Mouse (Mus musculus) embryonic facial prominence, embryonic 11.5 days (tissue): ENCODE results near the gene Atp9a. TPM values are rescaled to one million over a fixed set of nuclear protein-coding genes. Genes with fewer than 3 reads are reported as not detected.
"Not testable (repeated sequence)": the region's sequence is repeated elsewhere in the genome, so short reads cannot be mapped to it uniquely, and the experiment has no call there.

Source experiments
- ATAC-seq: fragments of 200-750 bp; cut with Nextera tagmentation; replicated peaks from 2 replicates; pipeline ENCODE4 v1.8.0; 2017; ENCODE audit warnings: low read depth; ENCODE audit not compliant: insufficient number of reproducible peaks, low FRiP score, low TSS enrichment
- DNase-seq: peaks from one replicate; pipeline ENCODE4 v3.0.0-alpha.2; 2015; ENCODE audit warnings: low spot score
- H3K27ac ChIP-seq: fragments of 300-500 bp; sonication (generic); replicated peaks from 2 replicates; pipeline ENCODE4 v1.5.1; 2014; ENCODE audit warnings: mild to moderate bottlenecking, low read depth, low read length, control low read depth
- H3K27me3 ChIP-seq: fragments of 300-500 bp; sonication (generic); 2 replicates; pipeline ENCODE4 v1.6.1; 2014; ENCODE audit warnings: mild to moderate bottlenecking, low read length, moderate library complexity, mixed read lengths; ENCODE audit not compliant: control insufficient read depth, insufficient read depth
- H3K36me3 ChIP-seq: fragments of 300-500 bp; sonication (generic); replicated peaks from 2 replicates; pipeline ENCODE4 v1.6.1; 2014; ENCODE audit warnings: low read depth, mild to moderate bottlenecking, low read length, moderate library complexity, mixed read lengths; ENCODE audit not compliant: control insufficient read depth, insufficient read depth
- H3K4me1 ChIP-seq: fragments of 300-500 bp; sonication (generic); 2 replicates; pipeline ENCODE4 v1.6.1; 2014; ENCODE audit warnings: low read length, mixed read lengths; ENCODE audit not compliant: control insufficient read depth, insufficient read depth
- H3K4me2 ChIP-seq: fragments of 300-500 bp; sonication (generic); 2 replicates; pipeline ENCODE4 v1.6.1; 2014; ENCODE audit warnings: low read depth, mild to moderate bottlenecking, control low read depth, low read length, moderate library complexity
- H3K4me3 ChIP-seq: fragments of 300-500 bp; sonication (generic); 2 replicates; pipeline ENCODE4 v1.5.1; 2014; ENCODE audit warnings: low read depth, low read length, control low read depth
- H3K9ac ChIP-seq: fragments of 300-500 bp; sonication (generic); replicated peaks from 2 replicates; pipeline ENCODE4 v1.6.1; 2014; ENCODE audit warnings: mild to moderate bottlenecking, control low read depth, low read length
- H3K9me3 ChIP-seq: fragments of 300-500 bp; sonication (generic); replicated peaks from 2 replicates; pipeline ENCODE4 v1.6.1; 2016; ENCODE audit warnings: mild to moderate bottlenecking, low read length, inconsistent platforms, mixed read lengths; ENCODE audit not compliant: control insufficient read depth
- WGBS: fragments of 180-500 bp; shearing (Covaris S2); extraction: QIAGEN DNeasy Blood & Tissue Kit; methylation state at CpG from one replicate; pipeline ENCODE4 v1.1.7; 2014; 5-methylcytosine and 5-hydroxymethylcytosine counted together
- polyA plus RNA-seq: library from polyadenylated mRNA; unstranded; fragments of >200 nt; fragmentation: Nextera tagmentation; extraction: Ambion mirVana; gene quantifications from 2 replicates; pipeline ENCODE4 v1.2.1, GENCODE M21; 2014

Atp9a gene
- polyA plus RNA-seq, 1 experiment from 2014 or later, result 10.4 TPM

DNA sequence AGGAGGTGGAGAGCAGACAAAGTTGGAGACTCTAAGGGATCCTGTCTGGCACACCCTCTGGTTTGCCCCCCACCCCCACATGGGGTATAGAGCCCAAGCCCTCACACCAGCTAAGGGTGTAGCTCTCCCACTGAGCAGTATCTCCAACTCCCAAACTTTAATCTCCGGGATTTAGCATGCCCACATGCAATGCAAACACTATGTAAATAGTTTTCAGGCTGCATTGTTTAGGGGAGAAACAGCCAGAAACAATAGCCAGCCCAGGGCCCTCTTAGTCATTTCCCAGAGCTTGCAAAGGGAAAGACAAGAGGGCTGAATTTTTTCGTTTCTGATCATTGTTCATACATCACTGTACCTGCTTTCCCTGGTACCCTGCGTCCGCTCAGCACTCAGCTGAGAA lies 19.7 kb upstream of the Atp9a start:
- DNase-seq (no peak), ATAC-seq (no peak)
- no peaks in the 10 kb centered on the region for H3K9me3 ChIP-seq
- H3K4me2 ChIP-seq, result peak overlapping the region; percentile 34; the same call in 1 of the 2 replicates
- no peaks in the 10 kb centered on the region for H3K27me3 ChIP-seq
- H3K4me1 ChIP-seq, result peaks cover 6% of the 10 kb centered on the region; the same call in 1 of the 2 replicates
- peak overlapping the region; percentile 13; the same call in 1 of the 2 replicates for H3K9ac ChIP-seq
- H3K4me3 ChIP-seq, result no peak overlapping the region
- 31% methylated on average over 4 of the region's 4 CpGs for WGBS
- no peak overlapping the region for H3K27ac ChIP-seq
- H3K36me3 ChIP-seq, result no peaks in the 10 kb centered on the region

DNA sequence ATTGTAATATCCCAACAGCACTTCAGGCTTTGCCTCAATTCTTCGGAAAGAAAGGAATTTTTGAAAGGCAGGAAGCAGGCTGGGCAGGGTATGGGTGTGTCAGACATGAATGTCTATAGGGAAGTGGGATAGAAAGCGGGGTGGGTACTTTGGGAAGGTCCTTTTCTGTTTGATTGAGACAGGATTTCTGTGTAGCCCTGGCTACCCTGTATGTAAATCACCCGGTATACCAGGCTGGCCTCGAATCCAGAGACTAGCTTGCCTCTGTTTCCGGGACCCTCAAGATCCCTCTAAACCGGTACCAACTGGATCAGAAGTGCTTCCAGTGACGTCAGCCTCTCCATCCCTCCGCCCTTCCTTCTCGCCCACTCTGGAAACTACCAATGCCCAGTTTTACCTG lies 18.9 kb upstream of the Atp9a start:
- no peak for DNase-seq
- ATAC-seq, result no peak
- H3K9ac ChIP-seq, result no peak overlapping the region
- peaks cover 6% of the 10 kb centered on the region; the same call in 1 of the 2 replicates for H3K4me1 ChIP-seq
- 88% methylated on average over 9 of the region's 9 CpGs for WGBS
- no peak overlapping the region for H3K4me3 ChIP-seq
- no peaks in the 10 kb centered on the region for H3K9me3 ChIP-seq
- H3K27ac ChIP-seq, result no peak overlapping the region
- no peak overlapping the region for H3K4me2 ChIP-seq
- H3K36me3 ChIP-seq, result no peaks in the 10 kb centered on the region
- no peaks in the 10 kb centered on the region for H3K27me3 ChIP-seq

DNA sequence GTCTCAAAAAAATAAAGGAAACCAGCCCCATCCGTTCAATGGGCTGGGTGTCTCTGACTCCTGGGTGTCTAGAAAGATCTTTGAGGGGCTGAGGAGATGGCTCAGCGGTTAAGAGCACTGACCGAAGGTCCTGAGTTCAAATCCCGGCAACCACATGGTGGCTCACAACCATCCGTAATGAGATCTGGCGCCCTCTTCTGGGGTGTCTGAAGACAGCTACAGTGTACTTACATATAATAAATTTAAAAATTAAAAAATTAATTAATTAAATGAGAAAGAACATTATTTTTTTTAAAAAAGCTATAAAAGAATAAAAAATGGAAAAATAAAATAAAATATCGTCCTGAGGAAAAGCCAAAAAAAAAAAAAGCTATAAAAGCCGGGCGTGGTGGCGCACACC lies 2.2 kb upstream of the Atp9a start:
- not testable (repeated sequence) for H3K4me3 ChIP-seq, H3K9ac ChIP-seq, H3K27ac ChIP-seq, H3K36me3 ChIP-seq, ATAC-seq, H3K9me3 ChIP-seq, H3K4me2 ChIP-seq, DNase-seq, H3K27me3 ChIP-seq, H3K4me1 ChIP-seq
- WGBS, result 90% methylated on average over 10 of the region's 10 CpGs

DNA sequence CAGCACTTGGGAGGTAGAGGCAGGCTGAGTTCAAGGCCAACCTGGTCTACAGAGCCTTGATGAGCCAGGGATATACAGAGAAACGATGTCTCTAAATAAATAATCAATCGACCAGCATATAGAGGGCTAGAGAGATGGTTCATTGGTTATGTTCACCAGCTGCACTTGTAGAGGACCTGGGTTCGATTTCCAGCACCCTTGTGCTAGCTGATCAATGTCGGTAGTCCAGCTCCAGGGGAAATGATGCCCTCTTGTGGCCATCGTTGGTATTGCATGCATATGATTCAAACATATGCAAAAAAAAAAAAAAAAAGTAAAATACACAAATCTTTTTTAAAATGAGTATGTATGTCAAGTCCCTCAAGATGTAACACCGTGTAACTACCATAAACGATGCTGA lies 440 bp upstream of the Atp9a start:
- Histone ChIP-seq H3K9me3 (no peaks in the 10 kb centered on the region), H3K36me3 (no peaks in the 10 kb centered on the region), H3K9ac (no peak overlapping the region), H3K4me3 (no peak overlapping the region), H3K4me1 (no peaks in the 10 kb centered on the region), H3K27me3 (no peaks in the 10 kb centered on the region), H3K27ac (no peak overlapping the region), H3K4me2 (no peak overlapping the region)
- ATAC-seq (no peak), DNase-seq (peak; percentile 77)
- 24% methylated on average over 7 of the region's 7 CpGs for WGBS

DNA sequence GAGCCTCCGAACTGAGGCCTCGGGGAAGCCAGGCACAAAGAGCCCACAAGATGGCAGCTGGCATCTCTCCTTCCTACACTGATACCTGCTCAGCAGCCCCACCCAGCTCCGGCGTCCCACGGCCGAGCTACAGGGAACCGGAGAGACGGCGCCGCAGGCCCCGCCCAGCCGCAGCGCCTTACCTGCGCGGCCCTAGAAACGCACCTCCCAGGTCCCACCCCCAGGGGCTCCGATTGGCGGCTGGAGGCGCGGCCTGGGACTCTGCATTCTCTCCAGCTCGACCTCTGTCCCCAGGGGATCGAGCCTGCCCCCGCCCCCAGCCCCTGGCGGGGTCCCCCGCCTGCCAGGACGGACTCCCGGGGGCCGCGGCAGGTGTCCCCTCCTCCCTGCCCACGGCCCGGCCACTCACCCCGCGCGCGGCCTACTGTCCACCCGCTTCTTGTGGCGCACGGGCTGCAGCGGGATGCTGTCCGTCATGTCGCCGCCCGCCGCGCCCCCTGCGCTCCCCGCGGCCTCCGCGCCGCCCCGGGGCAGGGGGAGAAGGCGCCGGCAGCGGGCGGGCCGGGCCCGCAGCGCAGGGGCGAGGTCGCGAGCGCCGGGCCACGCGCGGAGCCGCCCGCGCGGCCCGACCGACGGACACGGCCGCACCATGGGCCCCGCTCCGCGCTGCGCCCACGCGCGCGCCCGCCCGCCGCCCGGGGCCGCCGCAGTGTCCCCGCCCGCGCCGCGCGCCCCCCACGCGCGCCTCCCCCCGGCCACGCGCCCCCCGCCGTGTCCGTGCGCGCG lies 743 bp downstream of the Atp9a start:
- peak; percentile 77 for ATAC-seq
- H3K9me3 ChIP-seq, result no peaks in the 10 kb centered on the region
- H3K4me3 ChIP-seq, result peak overlapping the region; percentile 84
- WGBS, result under 1% methylated on average over 76 of the region's 108 CpGs
- no peaks in the 10 kb centered on the region for H3K36me3 ChIP-seq
- peak overlapping the region; percentile 38; the same call in 1 of the 2 replicates for H3K27ac ChIP-seq
- peak overlapping the region; percentile 89 for H3K4me2 ChIP-seq
- H3K27me3 ChIP-seq, result no peaks in the 10 kb centered on the region
- peak overlapping the region; percentile 83 for H3K9ac ChIP-seq
- H3K4me1 ChIP-seq, result no peaks in the 10 kb centered on the region
- DNase-seq, result peak; percentile 76

DNA sequence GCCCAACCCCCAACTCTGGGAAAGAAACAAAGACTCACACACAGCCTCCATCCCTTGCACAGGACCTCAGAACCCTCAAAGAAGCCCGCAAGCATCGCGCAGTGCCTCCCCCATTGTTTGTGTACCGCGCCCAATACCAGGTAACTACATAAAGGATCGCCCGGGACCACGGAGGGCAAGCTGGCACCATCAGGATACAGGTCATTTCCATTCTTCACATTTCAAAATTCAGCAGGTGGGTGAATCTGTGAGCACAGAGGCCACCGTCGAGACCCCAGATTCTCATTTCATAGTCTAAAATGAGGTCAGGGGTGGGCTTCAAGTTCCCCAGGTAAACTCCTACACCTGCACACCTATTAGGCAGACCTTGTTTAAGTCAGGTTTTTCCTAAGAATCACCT lies 1.7 kb downstream of the Atp9a start:
- H3K4me3 ChIP-seq, result no peak overlapping the region; the same call in 1 of the 2 replicates
- no peaks in the 10 kb centered on the region for H3K9me3 ChIP-seq
- H3K4me2 ChIP-seq, result no peak overlapping the region; the same call in 1 of the 2 replicates
- no peak overlapping the region for H3K9ac ChIP-seq
- ATAC-seq, result no peak
- no peaks in the 10 kb centered on the region for H3K36me3 ChIP-seq
- H3K27me3 ChIP-seq, result no peaks in the 10 kb centered on the region
- 89% methylated on average over 10 of the region's 10 CpGs for WGBS
- no peak overlapping the region for H3K27ac ChIP-seq
- H3K4me1 ChIP-seq, result no peaks in the 10 kb centered on the region
- no peak for DNase-seq

DNA sequence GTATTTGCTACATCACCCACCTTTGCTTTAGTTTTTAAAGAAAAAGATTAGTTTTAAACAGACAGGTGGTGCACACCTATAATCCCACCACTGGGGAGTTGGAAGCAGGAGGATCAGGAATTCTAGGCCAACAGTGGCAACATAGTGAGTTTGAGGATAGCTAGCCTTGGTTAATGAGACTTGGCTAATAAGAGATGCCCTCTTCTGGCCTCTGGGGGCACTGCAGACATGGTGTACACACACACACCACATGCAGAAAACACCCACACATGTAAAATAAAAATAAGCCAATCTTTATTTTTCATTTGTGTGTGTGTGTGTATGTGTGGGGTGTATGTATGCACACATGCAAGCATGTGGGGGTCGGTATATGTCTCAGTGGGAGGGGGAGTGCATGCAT lies 3.4 kb downstream of the Atp9a start:
- H3K27ac ChIP-seq, result no peak overlapping the region
- no peak overlapping the region for H3K9ac ChIP-seq
- no peaks in the 10 kb centered on the region for H3K4me1 ChIP-seq
- DNase-seq (no peak), ATAC-seq (no peak)
- H3K27me3 ChIP-seq, result no peaks in the 10 kb centered on the region
- no peak overlapping the region for H3K4me2 ChIP-seq
- no peak overlapping the region for H3K4me3 ChIP-seq
- no peaks in the 10 kb centered on the region for H3K36me3 ChIP-seq
- 94% methylated on average over 1 of the region's 1 CpGs for WGBS
- H3K9me3 ChIP-seq, result no peaks in the 10 kb centered on the region

DNA sequence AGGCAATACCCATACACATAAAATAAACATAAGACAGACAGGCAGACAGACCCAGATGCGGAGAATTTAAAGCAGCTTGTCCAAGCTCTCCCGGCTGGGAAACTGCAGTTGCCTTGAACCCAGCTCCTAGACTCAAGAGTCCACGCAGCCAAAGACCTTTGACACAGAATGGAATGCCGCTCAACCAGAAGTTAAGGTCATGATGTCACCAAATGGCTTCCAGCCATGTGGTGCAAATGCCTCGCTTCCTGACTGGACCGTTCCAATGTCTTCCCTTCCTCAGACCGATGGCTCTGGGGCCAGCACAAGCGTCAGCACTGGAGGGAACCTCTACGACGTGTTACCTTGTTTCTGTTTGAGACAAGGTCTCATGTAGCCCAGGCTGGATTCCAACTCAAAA lies 4.3 kb downstream of the Atp9a start:
- Histone ChIP-seq H3K27ac (no peak overlapping the region), H3K9ac (no peak overlapping the region), H3K9me3 (no peaks in the 10 kb centered on the region), H3K36me3 (no peaks in the 10 kb centered on the region), H3K4me2 (no peak overlapping the region), H3K4me3 (no peak overlapping the region), H3K27me3 (no peaks in the 10 kb centered on the region), H3K4me1 (no peaks in the 10 kb centered on the region)
- 65% methylated on average over 10 of the region's 10 CpGs for WGBS
- ATAC-seq (no peak), DNase-seq (no peak)
